Mouse (Mus musculus): Measurements from ENCODE around the gene Csdc2. TPM values are rescaled to one million over a fixed set of nuclear protein-coding genes. Genes with fewer than 3 reads are reported as not detected.

Csdc2 gene
- total and polyA plus RNA-seq, 2 experiments from 2014 or later = 188 to 269 TPM

GRCm38 (mm10) chr15:81985267-81986161 lies 49.0 kb downstream of the Csdc2 start:
- DNase-seq (ENCODE audit: low spot score) (peak; percentile 44), ATAC-seq (peak; percentile 71)
- H3K4me3 ChIP-seq (ENCODE audit: low read length) = no peak overlapping the region
- H3K4me2 ChIP-seq (ENCODE audit: low read depth, low read length) = no peak overlapping the region
- no peaks in the 10 kb centered on the region for H3K27me3 ChIP-seq (ENCODE audit: insufficient read depth, low read length)
- no peaks in the 10 kb centered on the region for H3K9me3 ChIP-seq (ENCODE audit: low read length)
- 45% methylated on average over 2 of the region's 2 CpGs for WGBS
- no peaks in the 10 kb centered on the region for H3K36me3 ChIP-seq (ENCODE audit: insufficient read depth, low read length)
- H3K9ac ChIP-seq (replicated peaks; ENCODE audit: low read length) = no peak overlapping the region
- H3K4me1 ChIP-seq (ENCODE audit: insufficient read depth, low read length) = no peaks in the 10 kb centered on the region
- no peak for TF ChIP-seq CTCF (IDR thresholded peaks at IDR 0.05; ENCODE audit: low read depth)
- H3K27ac ChIP-seq = peak overlapping the region; percentile 65; the same call in 1 of the 2 replicates

GRCm38 (mm10) chr15:81987646-81988045 lies 51.1 kb downstream of the Csdc2 start, which contains the start of gene Xrcc6:
Gene Xrcc6 (plus strand): TSS chr15:81987835.
- ATAC-seq (no peak), DNase-seq (ENCODE audit: low spot score) (no peak)
- no peak within 1 kb of the TSS for H3K27ac ChIP-seq
- WGBS = 80% methylated on average over 3 of the region's 3 CpGs
- H3K4me1 ChIP-seq (ENCODE audit: insufficient read depth, low read length) = no peaks in the 10 kb centered on the region
- H3K9me3 ChIP-seq (ENCODE audit: low read length) = no peaks in the 10 kb centered on the region
- 0 out of 2 replicates have a peak, but pooled peaks cover 2% of the 10 kb centered on the region for H3K36me3 ChIP-seq (ENCODE audit: insufficient read depth, low read length)
- H3K27me3 ChIP-seq (ENCODE audit: insufficient read depth, low read length) = no peaks in the 10 kb centered on the region
- H3K4me3 ChIP-seq (ENCODE audit: low read length) = no peak within 1 kb of the TSS
- H3K4me2 ChIP-seq (ENCODE audit: low read depth, low read length) = no peak within 1 kb of the TSS
- no peak within 1 kb of the TSS for H3K9ac ChIP-seq (replicated peaks; ENCODE audit: low read length)
- no peak for TF ChIP-seq CTCF (IDR thresholded peaks at IDR 0.05; ENCODE audit: low read depth)

GRCm38 (mm10) chr15:81989371-81990062 lies 53.0 kb downstream of the Csdc2 start:
- Histone ChIP-seq H3K27ac (no peak overlapping the region), H3K27me3 (ENCODE audit: insufficient read depth, low read length) (no peaks in the 10 kb centered on the region), H3K4me1 (ENCODE audit: insufficient read depth, low read length) (no peaks in the 10 kb centered on the region), H3K9me3 (ENCODE audit: low read length) (no peaks in the 10 kb centered on the region), H3K9ac (replicated peaks; ENCODE audit: low read length) (no peak overlapping the region), H3K4me2 (ENCODE audit: low read depth, low read length) (no peak overlapping the region), H3K4me3 (ENCODE audit: low read length) (no peak overlapping the region), H3K36me3 (ENCODE audit: insufficient read depth, low read length) (peaks cover 14% of the 10 kb centered on the region)
- WGBS = 36% methylated on average over 11 of the region's 11 CpGs
- TF ChIP-seq CTCF (IDR thresholded peaks at IDR 0.05; ENCODE audit: low read depth) = peak; percentile 87
- ATAC-seq (peak; percentile 88), DNase-seq (ENCODE audit: low spot score) (peak; percentile 96)

GRCm38 (mm10) chr15:81990549-81990948 lies 54.0 kb downstream of the Csdc2 start:
- Histone ChIP-seq H3K36me3 (ENCODE audit: insufficient read depth, low read length) (peaks cover 22% of the 10 kb centered on the region), H3K27ac (no peak overlapping the region), H3K4me1 (ENCODE audit: insufficient read depth, low read length) (no peaks in the 10 kb centered on the region), H3K9me3 (ENCODE audit: low read length) (no peaks in the 10 kb centered on the region), H3K4me2 (ENCODE audit: low read depth, low read length) (no peak overlapping the region), H3K27me3 (ENCODE audit: insufficient read depth, low read length) (no peaks in the 10 kb centered on the region), H3K9ac (replicated peaks; ENCODE audit: low read length) (no peak overlapping the region), H3K4me3 (ENCODE audit: low read length) (no peak overlapping the region)
- no peak for ATAC-seq
- no peak for DNase-seq (ENCODE audit: low spot score)
- no peak for TF ChIP-seq CTCF (IDR thresholded peaks at IDR 0.05; ENCODE audit: low read depth)
- WGBS = 52% methylated on average over 7 of the region's 7 CpGs

- Histone ChIP-seq H3K27ac (no peak overlapping the region), H3K4me1 (ENCODE audit: insufficient read depth, low read length) (no peaks in the 10 kb centered on the region), H3K9ac (replicated peaks; ENCODE audit: low read length) (no peak overlapping the region), H3K27me3 (ENCODE audit: insufficient read depth, low read length) (no peaks in the 10 kb centered on the region), H3K4me2 (ENCODE audit: low read depth, low read length) (no peak overlapping the region), H3K9me3 (ENCODE audit: low read length) (no peaks in the 10 kb centered on the region), H3K36me3 (ENCODE audit: insufficient read depth, low read length) (peaks cover 47% of the 10 kb centered on the region), H3K4me3 (ENCODE audit: low read length) (no peak overlapping the region)
- DNase-seq (ENCODE audit: low spot score) (no peak), ATAC-seq (no peak)
- WGBS = 97% methylated on average over 6 of the region's 6 CpGs
- no peak for TF ChIP-seq CTCF (IDR thresholded peaks at IDR 0.05; ENCODE audit: low read depth)
Measured at GRCm38 (mm10) chr15:81993992-81994391, 57.4 kb downstream of the Csdc2 start.

Other genes starting within 250 kb of the Csdc2 start
- 43.1 and 64.4 TPM in 2 replicates for gene Chadl, start 239.5 kb upstream of the Csdc2 start, total RNA-seq (2014; rRNA removed)
- 45.1 and 45.6 TPM in 2 replicates for gene Chadl, start 239.5 kb upstream of the Csdc2 start, polyA plus RNA-seq (2015; fragmentation: Nextera tagmentation; extraction: Ambion mirVana)
- gene Zc3h7b, start 191.7 kb upstream of the Csdc2 start, total RNA-seq (2014; rRNA removed) = 136 and 148 TPM in 2 replicates
- 31.4 and 34.5 TPM in 2 replicates for gene Zc3h7b, start 191.7 kb upstream of the Csdc2 start, polyA plus RNA-seq (2015; fragmentation: Nextera tagmentation; extraction: Ambion mirVana)
- gene Rangap1, start 191.2 kb upstream of the Csdc2 start, total RNA-seq (2014; rRNA removed) = 147 and 151 TPM in 2 replicates
- gene Rangap1, start 191.2 kb upstream of the Csdc2 start, polyA plus RNA-seq (2015; fragmentation: Nextera tagmentation; extraction: Ambion mirVana) = 124 and 128 TPM in 2 replicates
- gene Tef, start 134.3 kb upstream of the Csdc2 start, total RNA-seq (2014; rRNA removed) = 62.5 and 64.1 TPM in 2 replicates
- gene Tef, start 134.3 kb upstream of the Csdc2 start, polyA plus RNA-seq (2015; fragmentation: Nextera tagmentation; extraction: Ambion mirVana) = 27.8 and 30.4 TPM in 2 replicates
- 12.9 and 13.9 TPM in 2 replicates for gene Tob2, start 78.0 kb upstream of the Csdc2 start, total RNA-seq (2014; rRNA removed)
- 14.0 and 14.5 TPM in 2 replicates for gene Tob2, start 78.0 kb upstream of the Csdc2 start, polyA plus RNA-seq (2015; fragmentation: Nextera tagmentation; extraction: Ambion mirVana)
- 29.0 and 29.7 TPM in 2 replicates for gene Phf5a, start 64.8 kb upstream of the Csdc2 start, total RNA-seq (2014; rRNA removed)
- 102 and 110 TPM in 2 replicates for gene Phf5a, start 64.8 kb upstream of the Csdc2 start, polyA plus RNA-seq (2015; fragmentation: Nextera tagmentation; extraction: Ambion mirVana)
- gene Aco2, start 64.5 kb upstream of the Csdc2 start, total RNA-seq (2014; rRNA removed) = 536 and 538 TPM in 2 replicates
- gene Aco2, start 64.5 kb upstream of the Csdc2 start, polyA plus RNA-seq (2015; fragmentation: Nextera tagmentation; extraction: Ambion mirVana) = 298 and 299 TPM in 2 replicates
- gene Polr3h, start 10.5 kb upstream of the Csdc2 start, total RNA-seq (2014; rRNA removed) = 47.2 and 48.7 TPM in 2 replicates
- 98.7 and 101 TPM in 2 replicates for gene Polr3h, start 10.5 kb upstream of the Csdc2 start, polyA plus RNA-seq (2015; fragmentation: Nextera tagmentation; extraction: Ambion mirVana)
- 123 and 164 TPM in 2 replicates for gene Pmm1, start 24.2 kb downstream of the Csdc2 start, total RNA-seq (2014; rRNA removed)
- gene Pmm1, start 24.2 kb downstream of the Csdc2 start, polyA plus RNA-seq (2015; fragmentation: Nextera tagmentation; extraction: Ambion mirVana) = 140 and 142 TPM in 2 replicates
- not detected in 2 replicates for gene 1700029P11Rik, start 43.8 kb downstream of the Csdc2 start, total RNA-seq (2014; rRNA removed)
- gene 1700029P11Rik, start 43.8 kb downstream of the Csdc2 start, polyA plus RNA-seq (2015; fragmentation: Nextera tagmentation; extraction: Ambion mirVana) = not detected in 2 replicates
- 18.5 and 20.1 TPM in 2 replicates for gene Xrcc6, start 51.1 kb downstream of the Csdc2 start, total RNA-seq (2014; rRNA removed)
- gene Xrcc6, start 51.1 kb downstream of the Csdc2 start, polyA plus RNA-seq (2015; fragmentation: Nextera tagmentation; extraction: Ambion mirVana) = 30.9 and 35.3 TPM in 2 replicates
- 29.9 and 32.1 TPM in 2 replicates for gene Desi1, start 97.1 kb downstream of the Csdc2 start, total RNA-seq (2014; rRNA removed)
- 44.1 and 45.3 TPM in 2 replicates for gene Desi1, start 97.1 kb downstream of the Csdc2 start, polyA plus RNA-seq (2015; fragmentation: Nextera tagmentation; extraction: Ambion mirVana)
- 222 and 236 TPM in 2 replicates for gene Snu13, start 110.8 kb downstream of the Csdc2 start, total RNA-seq (2014; rRNA removed)
- 249 and 255 TPM in 2 replicates for gene Snu13, start 110.8 kb downstream of the Csdc2 start, polyA plus RNA-seq (2015; fragmentation: Nextera tagmentation; extraction: Ambion mirVana)
- gene 4930407I10Rik, start 122.4 kb downstream of the Csdc2 start, total RNA-seq (2014; rRNA removed) = not detected in 2 replicates
- not detected in 2 replicates for gene 4930407I10Rik, start 122.4 kb downstream of the Csdc2 start, polyA plus RNA-seq (2015; fragmentation: Nextera tagmentation; extraction: Ambion mirVana)
- gene Mei1, start 133.2 kb downstream of the Csdc2 start, total RNA-seq (2014; rRNA removed) = 0.21 TPM in 1 of 2 replicates, not detected in the other
- gene Mei1, start 133.2 kb downstream of the Csdc2 start, polyA plus RNA-seq (2015; fragmentation: Nextera tagmentation; extraction: Ambion mirVana) = 0.11 and 0.24 TPM in 2 replicates
- 15.5 and 16.0 TPM in 2 replicates for gene Ccdc134, start 191.2 kb downstream of the Csdc2 start, total RNA-seq (2014; rRNA removed)
- gene Ccdc134, start 191.2 kb downstream of the Csdc2 start, polyA plus RNA-seq (2015; fragmentation: Nextera tagmentation; extraction: Ambion mirVana) = 6.4 and 8.4 TPM in 2 replicates
- gene Srebf2, start 210.4 kb downstream of the Csdc2 start, total RNA-seq (2014; rRNA removed) = 256 and 266 TPM in 2 replicates
- 139 and 145 TPM in 2 replicates for gene Srebf2, start 210.4 kb downstream of the Csdc2 start, polyA plus RNA-seq (2015; fragmentation: Nextera tagmentation; extraction: Ambion mirVana)